Mouse (Mus musculus) thymus, postnatal 10 days (tissue): ENCODE results near the gene Cadm2.

ENCODE experiments used
- DNase-seq, 2 experiments: peaks; one replicate each; pipeline ENCODE4 v3.0.0; 2021; ENCODE audit warnings: low spot score in 2 of 2

Gene Cadm2

DNA sequence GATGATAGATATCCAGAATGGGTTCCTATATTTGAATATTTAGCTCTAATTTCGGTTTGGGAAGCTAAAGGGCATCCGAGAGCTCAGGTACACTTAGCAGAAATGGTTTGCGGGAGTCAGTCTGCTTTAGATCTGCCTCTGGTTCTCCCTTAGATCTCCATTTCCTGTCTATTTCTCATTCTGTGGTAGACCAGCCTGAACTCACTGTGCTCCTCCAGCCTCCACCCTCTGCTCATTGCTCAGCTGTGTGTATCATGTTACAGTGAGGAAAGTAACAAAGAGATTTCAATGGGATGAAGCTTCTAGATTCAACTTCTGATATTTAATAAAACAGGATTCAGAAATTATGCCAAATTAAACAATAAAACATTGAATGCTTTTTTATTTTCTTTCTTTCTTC, 661.6 kb downstream of the Cadm2 start:
- DNase-seq, result no peak

DNA sequence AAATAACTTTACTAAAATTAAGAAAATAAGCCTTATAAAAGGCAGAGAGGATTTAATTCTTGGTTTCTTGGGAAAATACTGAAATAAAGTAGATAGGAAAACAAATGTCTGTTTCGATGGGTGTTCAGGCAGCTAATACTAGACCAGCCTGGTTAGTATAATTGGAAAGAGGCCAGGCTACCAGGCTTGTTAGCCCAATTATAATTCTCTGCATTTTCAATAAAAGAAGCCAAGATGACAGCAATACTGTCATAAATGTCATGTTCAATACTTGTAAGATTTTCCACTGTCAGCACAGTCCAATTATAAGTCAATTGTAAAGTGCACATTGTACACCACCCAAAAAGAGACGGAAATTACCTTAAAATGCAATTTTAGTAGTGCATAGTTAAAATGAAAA, 664.8 kb downstream of the Cadm2 start:
- DNase-seq, result no peak

DNA sequence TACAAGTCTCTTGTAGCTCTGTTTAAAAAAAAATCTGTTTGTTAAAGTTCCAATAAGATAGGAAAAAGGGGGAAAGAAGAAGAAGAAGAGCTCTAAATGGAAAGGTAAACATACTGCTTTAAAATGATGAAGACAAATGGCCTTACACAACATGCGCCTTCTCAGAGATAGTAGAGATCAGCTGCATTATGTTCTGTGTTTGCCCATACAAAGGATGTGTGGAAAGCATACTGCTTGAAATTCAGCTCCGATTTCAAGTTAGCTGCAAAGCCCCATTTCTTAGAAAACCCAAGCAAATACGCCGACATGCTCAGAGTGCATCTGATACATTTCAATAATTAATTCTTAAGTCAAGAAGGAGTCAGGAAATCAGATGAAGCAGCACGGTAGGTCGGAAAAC, 684.4 kb downstream of the Cadm2 start:
- DNase-seq, result no peak

DNA sequence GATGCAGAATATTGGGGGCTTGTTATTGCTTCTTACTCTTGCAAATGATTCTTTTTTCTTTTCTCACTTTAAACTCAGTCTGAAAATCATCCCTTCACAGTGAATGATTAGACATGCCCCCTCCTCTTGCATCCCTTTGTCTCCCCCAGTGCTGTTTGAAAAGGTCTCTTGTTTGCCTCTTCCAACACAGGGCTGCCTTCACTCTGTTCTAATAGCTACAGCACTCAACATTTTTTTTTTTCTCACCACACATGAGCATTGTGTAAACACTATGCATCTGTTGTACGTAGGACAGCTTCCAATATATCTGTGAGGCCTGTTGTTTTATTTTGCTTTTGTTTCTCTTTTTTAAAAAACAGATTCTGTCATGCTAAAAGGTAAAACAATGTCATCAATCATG, 695.2 kb downstream of the Cadm2 start:
- no peak for DNase-seq

DNA sequence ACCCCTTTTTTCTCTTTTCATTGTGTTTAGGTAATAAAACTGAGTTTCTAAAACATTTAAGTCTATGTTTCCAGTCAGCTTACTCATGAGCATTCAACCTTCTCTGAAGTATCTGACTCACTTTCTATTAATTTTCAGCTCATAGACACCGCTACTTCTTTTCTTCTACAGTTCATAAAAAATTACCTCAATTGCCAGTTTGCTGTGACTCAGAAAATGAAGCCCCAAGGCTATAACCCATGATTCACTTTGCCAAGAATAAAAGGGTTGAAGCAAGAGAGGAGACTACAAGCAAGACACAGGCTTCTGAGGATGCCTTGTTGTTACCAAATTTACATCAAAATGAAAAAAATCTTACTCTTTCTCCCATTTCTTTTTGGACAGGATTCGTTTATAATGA, 698.0 kb downstream of the Cadm2 start:
- DNase-seq, result no peak

DNA sequence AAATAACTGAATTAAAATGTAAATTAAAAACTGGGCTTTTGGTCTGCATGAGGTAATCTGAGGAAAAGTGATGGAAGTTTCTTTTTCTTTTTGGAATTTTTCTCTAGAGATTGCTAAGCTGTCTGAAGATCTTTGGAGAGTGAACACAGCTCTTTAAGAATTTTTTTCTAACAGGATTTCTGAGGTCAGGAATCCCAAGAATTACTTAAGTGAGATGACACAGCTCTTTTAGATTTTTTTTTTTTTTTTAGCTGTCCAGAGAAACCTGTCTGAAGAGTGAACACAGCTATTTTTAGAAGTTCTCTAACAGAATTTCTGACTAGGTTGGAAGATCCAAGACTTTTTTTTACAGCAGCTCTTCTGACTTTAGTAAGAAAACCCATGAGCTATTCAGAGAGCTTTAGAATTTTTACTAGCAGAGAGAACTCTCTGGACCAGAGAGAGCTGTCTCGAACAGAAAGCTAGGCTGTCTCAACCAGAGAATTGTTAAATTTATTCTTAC, 699.2 kb downstream of the Cadm2 start:
- DNase-seq, result no peak

DNA sequence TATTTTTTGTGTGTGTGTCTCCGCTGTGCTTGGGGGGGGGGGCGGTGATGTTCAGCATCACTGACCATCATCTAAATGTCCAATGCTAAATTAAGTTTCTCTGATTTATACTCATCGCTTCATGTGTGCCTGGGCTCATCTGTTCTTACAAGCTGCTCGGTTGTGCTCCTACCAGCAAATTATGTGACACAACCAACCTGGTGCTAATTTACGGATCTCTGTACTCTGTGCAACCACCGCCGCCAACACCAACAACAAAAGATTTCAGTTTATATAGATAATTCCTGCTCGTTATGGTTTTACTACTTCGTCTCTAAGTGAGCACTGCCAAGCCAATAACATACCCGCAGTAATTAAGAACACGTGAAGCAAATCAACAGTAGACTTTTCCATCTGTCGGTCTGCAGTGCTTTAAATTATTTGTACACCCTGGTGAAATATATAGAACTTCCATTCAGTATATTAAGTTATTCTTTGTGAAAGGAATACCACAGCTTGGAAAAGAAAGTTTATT, 700.8 kb downstream of the Cadm2 start:
- DNase-seq, result no peak

DNA sequence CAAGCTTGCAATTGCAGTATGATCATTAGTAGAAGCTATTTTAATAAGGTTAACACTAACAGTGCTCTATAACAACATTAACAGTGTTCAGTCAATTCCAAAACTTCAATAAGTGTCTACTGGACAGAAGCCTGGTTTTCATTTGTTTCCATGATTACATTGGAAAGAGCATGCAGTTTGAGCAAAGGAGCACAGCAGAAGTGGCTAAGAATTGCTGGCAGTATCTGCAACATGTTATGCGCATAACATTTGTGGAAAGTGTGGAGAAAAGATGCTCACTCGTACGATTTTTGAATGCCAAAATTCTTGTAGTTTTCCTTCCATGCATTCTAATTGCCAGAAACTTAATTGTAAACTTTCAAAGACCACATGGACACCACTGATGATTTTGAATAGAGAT, 718.9 kb downstream of the Cadm2 start:
- DNase-seq, result no peak

DNA sequence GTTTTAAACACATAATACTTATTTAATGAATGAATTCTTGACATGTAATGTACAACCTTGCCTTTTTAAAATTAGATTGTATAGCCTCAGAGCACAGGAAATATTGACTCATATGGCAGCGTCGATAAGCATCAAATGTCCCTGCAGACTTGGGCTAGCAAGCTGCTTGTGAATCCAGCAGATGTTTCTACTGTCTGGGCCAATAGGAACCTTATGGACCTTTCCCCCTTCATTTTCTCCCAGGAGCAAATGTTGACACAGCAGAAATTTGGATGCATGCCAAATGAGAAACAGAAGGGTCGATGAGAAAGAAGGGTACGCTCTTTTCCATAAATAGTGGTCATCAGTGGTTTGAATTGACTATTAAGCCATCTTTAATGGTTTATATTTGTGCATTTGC, 720.0 kb downstream of the Cadm2 start:
- no peak for DNase-seq

DNA sequence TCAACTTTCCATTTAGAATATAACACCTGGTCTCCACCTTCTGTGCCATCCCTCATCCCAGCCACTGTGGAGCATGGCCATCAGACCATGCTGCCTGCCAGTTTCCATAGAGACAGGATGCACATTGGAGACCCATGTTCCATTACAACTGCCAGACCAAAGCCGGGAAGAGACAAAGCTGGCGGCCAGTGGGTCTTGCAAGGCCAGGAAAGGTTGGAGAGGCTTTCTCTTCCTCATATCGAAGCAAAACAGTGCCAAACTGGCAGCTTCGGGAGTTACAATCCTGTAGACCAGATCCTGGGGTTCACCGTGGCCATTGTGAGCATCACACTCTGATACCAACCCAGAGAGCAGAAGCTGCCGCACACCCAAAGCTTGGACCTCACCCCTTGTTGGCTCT, 728.3 kb downstream of the Cadm2 start:
- DNase-seq, result no peak

DNA sequence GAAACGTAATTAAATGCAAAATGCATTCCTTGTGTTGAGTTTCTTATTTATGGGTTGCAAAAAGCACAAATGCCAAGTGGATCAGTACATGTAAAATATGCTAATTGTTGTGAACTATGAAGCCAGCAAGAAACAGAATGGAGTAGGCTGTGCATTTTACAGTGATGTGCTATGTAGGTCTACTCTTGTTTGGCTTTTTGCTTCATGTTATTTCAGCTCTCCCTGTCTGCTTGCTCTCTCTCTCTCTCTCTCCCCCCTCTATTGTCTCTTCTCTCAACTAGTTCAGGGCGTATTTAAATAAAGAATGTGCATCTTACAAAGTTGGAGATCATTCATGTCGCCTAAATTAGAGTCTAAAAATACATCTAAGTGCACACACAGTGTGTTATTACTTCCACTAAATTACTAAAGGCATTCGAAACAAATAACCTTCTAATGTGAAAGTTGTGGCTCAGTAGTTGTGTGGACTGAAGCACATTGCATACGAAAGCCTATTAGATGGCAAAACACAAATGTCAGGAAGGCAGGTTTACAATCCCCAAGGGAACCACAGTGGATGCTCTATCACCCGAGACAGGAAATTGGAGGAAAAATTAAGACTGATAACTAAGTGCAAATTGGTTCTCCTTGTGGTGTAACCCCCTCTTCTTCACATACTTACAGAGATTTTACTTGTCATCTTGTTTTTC, 729.0 kb downstream of the Cadm2 start:
- DNase-seq, result no peak

DNA sequence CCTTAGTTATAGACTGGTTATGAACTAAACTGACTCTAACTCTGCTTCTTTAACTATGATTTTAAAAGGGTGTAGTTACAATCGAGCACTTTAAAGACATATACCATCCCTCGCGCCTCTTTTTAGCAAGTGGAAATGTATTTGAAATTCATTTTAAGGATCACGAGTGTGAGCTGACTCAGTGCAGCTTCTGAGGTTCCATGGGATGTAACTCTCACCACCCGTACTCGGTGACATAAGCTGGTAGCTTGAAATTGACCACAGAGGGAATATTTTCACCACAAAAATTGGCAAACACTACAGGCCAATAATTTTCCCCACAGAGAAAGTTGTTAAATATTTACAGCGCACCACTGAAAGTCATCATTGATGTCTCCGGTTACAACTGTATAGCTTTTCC, 730.8 kb downstream of the Cadm2 start:
- DNase-seq, result no peak

DNA sequence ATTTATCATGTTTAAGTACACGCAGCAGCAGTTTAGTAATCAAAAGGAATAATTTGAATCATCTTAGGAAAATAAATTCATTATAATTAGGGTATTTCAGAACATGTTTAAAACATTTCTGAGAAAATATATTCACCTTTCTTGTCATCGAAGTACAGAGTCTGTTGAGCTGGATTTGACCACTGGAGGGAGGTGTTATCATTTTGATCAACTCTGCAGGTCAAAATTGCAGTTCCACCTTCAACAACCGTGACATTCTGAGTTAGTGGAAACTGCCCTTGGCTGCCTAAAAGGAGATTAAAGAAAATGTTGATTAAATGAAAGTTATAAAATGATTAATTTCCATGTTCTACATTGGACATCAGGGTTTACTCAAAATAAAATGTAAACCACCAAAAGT, 738.1 kb downstream of the Cadm2 start:
- no peak for DNase-seq

DNA sequence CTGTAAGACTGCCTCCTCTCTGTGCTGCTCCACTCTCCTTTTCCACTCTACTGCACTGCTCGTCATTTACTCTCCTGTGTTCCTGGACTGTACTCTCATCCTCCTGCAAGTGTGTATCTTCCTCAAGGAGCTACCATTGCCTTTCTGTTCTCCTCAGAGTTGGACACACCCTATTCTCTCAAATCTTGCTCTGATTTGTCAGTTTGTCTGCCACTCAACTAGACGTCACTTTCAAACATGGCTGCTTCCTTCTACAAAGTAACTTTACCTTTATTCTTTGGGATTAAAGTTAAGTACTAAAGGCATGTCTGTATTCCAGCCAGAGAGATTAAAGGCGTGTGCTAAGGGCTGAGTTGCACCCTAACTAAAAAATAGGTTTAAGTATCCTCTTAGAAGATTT, 749.5 kb downstream of the Cadm2 start:
- no peak for DNase-seq

DNA sequence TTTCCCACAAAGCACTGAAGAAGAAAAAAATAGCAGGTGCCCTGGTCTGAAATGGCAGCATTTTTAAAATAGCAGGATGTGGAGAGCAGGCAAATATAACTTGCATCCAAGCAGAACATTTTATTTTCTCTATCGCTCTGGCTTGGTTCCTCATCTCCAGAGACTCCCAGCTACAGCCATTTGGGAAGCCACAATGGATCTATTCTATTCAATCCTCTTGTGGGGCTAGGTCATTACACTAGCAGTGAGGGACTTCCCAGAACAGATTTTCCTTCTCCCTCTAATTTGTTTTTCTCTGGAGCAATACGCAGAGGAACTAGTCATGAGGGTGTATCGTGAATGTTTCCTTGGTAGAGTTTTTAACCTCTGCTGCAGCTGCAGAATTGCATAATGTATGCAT, 769.7 kb downstream of the Cadm2 start:
- DNase-seq, result no peak

DNA sequence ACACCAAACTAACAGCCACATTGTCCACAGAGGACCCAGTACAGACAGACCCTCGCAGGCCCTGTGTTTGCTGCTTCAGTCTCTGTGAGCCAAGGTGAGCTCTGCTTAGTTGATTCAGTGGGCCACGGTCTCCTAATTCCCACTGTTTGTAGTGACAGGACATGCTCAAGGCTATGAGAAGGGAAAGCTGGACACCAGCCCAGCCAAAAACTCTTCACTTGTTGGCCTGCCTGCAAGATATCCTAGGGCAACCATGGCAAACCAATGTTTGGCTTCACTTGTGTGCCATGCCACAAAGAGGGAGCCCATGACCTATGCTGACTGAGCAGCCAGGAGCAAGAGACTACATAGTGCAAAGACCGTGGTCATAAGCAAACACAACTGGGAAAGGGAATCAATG, 795.8 kb downstream of the Cadm2 start:
- no peak for DNase-seq

DNA sequence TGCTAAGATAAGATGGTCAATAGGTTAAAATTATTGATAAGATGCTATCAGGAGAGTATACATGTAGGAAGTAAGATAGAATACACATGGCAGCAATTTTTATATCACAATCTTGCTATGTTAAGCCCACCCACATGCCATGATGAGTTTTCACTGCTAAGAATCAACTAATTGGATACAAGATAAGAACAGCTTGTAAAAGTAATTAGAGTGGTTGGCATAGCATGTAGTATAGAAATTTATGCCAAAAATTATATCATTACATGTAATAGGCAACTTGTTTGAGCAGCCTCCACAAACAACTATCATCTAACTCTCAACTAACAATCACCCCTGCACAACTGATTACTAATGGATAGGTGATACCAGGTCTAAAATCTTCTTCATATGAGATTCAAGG, 809.2 kb downstream of the Cadm2 start:
- no peak for DNase-seq

DNA sequence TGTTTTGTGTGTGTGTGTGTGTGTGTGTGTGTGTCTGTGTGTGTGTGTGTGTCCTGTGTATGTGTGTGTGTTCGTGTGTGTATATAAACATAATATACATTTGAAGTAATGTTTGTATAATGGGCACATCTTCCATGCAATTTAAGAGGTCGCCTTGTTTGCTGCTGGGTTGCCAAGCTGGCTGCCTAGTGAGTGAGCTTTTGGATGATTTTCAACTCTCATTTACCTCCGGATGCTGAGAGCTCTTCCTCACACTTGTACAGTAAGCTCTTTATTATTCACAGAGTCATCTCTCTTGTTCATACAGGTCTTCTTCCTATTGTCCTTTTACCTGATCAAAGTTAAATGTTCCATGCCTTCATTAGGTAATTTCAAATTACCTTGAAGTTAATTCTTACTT, 822.5 kb downstream of the Cadm2 start:
- DNase-seq, result no peak

DNA sequence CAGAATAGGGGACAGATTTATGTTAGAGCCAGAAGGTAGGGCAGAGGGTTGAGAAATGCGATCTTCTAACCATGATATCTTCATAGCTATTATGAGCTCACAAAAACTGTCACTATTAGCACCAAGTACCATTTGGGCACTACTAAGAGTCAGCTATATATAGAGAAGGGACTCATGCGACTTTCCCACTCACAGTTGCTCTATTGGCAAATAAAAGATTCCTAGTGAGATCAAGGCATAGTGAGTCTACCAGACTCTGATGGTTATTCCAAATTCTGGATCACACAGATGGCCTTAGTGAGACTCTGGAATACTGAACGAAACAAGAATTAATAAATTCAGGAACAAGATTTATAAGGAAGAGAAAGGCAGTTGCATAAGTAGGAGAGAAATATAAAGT, 827.6 kb downstream of the Cadm2 start:
- DNase-seq, result no peak

DNA sequence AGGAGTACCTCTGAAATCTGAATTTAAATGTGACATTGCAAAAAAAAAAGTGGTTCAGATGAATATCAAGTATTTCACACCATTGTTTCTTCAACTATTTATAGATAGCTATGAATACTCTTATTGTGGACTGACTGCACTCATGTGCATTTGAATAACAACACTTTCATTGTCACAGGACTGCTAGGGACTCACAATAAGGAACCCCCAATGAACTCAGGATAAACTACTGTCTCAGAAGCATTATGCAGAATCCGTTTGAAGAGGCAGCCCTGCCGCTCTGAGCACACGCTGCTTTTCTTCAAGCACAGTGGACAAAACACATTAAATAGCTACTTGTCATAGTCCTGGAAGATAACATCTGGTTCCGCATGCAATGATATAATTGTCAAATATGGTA, 848.8 kb downstream of the Cadm2 start:
- no peak for DNase-seq

DNA sequence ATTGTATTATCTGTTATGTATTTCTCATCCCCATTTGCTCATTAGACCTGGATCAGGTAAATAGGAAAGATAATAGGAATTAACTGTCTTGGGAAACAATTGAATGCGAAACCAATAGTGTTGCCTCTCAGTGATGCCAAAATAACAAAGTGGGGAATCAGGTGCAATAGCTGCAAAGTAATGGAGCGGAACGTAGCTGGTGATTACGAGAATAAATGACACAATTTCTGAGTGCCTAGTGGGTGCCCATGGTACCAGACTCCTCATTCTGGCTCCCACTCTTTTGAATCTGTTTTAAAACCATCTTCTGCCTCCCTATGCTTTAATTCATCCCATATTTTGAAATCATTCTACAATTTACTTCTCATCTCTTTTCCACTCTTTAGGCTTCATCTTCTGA, 851.2 kb downstream of the Cadm2 start:
- no peak for DNase-seq

DNA sequence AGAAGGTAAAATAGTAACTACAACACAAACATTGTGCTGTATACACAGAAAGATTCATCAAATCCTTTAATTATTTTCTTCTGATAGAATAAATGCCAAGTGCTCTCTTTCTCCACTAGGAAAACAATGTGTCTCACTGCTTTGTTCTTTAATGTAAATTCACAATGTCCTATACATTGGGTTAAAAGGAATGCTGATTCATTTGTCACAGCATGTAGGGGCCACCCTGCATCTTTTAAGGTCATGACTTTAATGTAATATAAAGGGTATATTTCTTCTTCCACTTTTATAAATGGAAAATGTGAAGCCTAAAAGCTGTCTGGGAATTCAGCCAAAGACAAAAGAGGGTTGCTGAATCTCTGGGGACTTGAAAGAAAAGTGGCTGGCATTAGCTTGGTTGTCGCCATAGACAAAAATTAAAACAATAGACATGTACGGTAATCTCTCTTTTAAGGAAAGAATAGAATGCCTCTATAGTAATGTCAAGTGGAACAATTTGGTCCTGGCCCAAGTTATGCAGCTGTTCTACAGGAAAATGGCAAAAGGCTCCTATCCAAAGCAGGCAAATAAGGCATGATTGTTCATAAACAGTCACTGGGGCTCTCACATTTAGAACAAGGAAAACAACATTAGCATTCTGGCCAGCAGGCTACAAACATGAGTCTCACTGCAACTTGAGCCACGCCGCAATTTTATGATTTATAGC, 851.9 kb downstream of the Cadm2 start:
- DNase-seq, result no peak
